Mouse (Mus musculus) A20 (cell line): Measurements from ENCODE around the gene Ankrd23.

ENCODE experiments used
- DNase-seq: peaks from one replicate; pipeline ENCODE4 v3.0.0-alpha.2; 2011; ENCODE audit warnings: low read depth, low spot score

Gene Ankrd23

DNA sequence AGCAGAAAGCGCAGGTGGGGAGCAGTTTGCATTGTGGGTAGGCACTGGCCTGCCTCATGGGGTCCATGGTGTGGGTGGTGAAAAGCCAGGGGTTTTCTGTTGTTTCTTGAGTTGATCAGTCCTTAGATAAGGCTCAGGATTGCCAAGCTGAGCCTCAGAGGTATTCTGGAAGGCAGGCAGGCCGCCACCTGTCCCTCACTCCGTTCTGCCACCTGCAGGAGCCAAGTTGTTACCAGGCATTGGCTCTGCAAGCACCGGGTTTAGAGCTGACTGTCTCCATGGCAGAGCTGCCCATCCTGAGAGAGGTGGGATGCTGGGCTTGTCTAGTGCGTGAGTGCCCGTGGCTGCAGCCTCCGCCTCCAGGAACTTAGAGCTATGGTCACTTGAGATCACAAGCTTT, 14.5 kb downstream of the Ankrd23 start:
- DNase-seq, result no peak

GRCm38 (mm10) chr1:36519626-36520025, 17.1 kb downstream of the Ankrd23 start:
- DNase-seq, result no peak

DNA sequence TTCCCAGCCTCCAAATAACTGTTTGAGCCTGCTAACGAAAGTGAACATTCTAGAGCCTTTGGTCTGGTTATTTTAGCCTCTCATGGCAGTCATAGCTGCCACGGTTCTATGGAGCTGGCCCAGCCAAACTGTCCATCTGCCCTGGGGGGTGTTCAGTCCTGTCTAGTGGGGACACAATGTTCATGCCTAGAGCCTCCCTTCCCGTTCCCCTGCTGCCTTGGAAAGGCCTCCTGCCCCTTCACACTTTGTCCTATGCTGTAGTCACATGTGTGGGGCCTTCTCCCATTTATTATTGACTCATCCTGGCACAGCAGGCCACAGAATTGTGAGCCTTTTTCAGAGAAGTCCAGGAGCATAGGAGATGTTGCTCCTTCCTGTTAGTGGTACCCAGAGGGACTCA, 18.4 kb downstream of the Ankrd23 start:
- DNase-seq, result no peak

GRCm38 (mm10) chr1:36513718-36514117, 23.0 kb downstream of the Ankrd23 start:
- peak; percentile 50 for DNase-seq

DNA sequence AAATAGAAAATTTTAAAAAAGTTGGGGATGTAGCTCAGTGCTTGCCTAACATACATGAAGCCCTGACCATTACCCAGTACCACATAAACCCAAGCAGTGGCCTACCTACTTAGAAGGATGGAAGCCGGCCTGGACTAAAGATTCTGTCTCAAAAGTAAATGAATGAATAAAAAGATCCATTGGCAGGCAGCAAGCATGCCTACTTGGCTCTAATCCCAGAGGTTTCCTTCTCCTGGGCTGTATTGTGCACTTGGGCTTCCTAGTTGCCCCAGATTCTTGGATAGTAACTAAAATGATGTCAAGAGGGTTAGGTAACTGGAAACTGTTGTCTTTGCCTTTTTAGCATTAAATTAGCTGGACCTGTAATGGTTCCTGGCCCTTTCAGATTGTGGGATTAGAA, 23.4 kb downstream of the Ankrd23 start:
- peak; percentile 15 for DNase-seq

DNA sequence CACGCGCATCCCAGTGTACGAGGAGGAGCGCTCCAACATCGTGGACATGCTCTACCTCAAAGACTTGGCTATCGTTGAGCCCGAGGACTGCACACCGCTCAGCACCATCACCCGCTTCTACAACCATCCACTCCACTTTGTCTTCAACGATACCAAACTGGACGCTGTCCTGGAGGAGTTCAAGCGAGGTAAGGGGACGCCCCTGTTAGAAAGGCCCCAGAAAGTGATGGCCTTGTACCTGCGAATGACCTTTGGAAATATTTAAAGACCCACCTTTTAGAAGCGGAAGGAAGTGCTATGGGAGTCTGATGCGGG, 23.8 kb downstream of the Ankrd23 start:
- no peak for DNase-seq

DNA sequence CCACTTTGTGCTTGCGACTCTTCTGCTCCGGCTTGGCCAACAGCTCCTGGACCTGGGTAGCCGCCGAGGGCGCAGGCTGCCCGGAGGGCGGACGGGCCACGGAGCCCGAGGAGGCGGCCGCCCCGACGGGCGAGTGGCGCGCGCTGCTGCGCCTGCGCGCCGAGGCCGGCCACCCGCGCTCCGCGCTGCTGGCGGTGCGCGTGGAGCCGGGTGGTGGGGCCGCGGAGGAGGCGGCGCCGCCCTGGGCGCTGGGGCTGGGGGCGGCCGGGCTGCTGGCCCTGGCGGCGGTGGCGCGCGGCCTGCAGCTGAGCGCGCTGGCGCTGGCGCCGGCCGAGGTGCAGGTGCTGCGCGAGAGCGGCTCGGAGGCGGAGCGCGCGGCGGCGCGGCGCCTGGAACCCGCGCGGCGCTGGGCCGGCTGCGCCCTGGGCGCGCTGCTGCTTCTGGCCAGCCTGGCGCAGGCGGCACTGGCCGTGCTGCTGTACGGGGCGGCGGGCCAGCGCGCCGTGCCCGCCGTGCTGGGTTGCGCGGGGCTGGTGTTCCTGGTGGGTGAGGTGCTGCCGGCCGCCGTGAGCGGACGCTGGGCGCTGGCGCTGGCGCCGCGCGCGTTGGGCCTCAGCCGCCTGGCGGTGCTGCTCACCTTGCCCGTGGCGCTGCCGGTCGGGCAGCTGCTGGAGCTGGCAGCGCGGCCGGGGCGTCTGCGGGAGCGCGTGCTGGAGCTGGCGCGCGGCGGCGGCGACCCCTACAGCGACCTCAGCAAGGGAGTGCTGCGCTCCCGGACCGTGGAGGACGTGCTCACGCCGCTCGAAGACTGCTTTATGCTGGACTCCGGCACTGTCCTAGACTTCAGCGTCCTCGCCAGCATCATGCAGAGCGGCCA, 24.4 kb downstream of the Ankrd23 start:
- peak; percentile 80 for DNase-seq

DNA sequence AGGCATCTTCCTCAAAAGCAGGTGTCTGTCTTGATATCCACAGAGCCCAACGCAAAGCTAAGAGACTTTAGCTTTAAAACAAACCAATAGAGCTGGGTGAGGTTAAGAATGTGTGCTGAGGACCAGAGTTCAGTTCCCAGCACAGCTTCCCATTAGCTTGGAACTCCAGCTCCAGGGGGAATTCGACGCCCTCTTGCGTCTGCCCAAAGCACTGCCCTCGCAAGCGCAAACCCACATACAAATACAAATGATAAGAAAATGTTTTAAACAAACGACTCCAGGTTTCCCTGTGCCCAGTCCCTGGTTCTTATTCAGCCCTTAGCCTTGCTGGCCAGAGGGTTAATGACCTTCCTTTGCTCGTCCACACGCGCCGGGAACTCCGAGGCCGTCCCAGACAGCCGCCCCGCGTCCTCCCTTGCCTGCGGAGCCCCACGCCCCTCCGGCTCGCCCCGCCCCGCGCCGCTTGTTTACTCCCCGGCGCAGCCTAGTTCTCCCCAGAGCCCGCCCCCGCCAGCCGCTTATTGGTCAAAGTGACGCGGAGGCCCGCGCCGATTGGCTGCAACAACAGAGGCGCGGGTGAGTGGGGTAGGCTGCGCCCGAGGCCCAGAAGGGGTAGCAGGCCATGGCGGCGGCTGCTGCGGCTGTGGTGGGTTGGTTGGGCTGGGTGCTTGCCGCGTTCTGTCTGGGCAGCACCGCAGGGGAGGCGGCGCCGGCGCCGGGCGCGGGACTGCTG, 25.2 kb downstream of the Ankrd23 start, which contains the start of gene Cnnm3:
Gene Cnnm3, plus strand, starts transcription at position 579 of the 733 bp plus-strand sequence.
- peak; percentile 98 for DNase-seq

DNA sequence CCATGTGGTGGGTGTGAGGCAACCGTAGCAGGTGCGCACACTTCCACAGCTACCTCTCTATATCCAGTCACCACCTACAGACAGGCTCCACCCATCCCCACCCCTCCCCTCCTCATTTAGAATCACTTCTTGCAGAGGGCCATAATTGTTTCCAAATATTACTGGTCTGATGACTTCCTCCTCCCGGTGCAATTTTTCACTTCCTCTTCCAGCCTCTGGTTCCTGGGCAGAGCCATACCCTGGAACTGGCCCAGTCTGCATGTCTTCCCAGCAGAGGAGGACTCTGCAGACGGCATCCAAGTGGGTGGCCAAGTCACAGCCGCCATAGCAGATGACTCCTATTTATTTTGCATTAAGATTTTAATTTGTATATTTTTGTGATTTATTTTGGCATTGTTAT, 28.4 kb downstream of the Ankrd23 start:
- peak; percentile 61 for DNase-seq

- DNase-seq, result peak; percentile 74
These were observed 35.4 kb downstream of the Ankrd23 start for GRCm38 (mm10) chr1:36501261-36501660.

- DNase-seq, result no peak
These were observed 39.4 kb downstream of the Ankrd23 start for GRCm38 (mm10) chr1:36497312-36497711.

- no peak for DNase-seq
These were observed 40.0 kb downstream of the Ankrd23 start for GRCm38 (mm10) chr1:36496719-36497118.

GRCm38 (mm10) chr1:36493299-36493698, 43.4 kb downstream of the Ankrd23 start:
- DNase-seq, result no peak

GRCm38 (mm10) chr1:36492416-36493139, 44.1 kb downstream of the Ankrd23 start:
- no peak for DNase-seq

DNA sequence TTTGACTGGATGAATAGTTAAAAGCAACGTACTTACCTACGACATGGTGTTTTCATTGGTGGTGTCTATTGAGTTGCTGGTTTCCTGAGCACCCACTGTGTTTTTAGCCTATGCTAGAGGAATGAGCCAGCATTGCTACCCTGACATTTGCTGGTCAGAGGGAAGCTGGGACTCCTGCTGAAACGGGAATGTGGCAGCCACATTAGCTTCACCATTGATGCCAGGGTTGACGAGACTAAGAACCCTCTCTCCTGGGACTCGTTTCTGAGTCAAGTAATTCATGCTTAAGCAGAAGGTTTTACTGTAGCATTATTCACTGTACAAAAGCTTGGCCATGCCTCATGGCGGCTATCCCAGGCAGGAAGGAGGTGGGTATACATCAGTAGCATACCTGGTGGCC, 47.0 kb downstream of the Ankrd23 start:
- no peak for DNase-seq

DNA sequence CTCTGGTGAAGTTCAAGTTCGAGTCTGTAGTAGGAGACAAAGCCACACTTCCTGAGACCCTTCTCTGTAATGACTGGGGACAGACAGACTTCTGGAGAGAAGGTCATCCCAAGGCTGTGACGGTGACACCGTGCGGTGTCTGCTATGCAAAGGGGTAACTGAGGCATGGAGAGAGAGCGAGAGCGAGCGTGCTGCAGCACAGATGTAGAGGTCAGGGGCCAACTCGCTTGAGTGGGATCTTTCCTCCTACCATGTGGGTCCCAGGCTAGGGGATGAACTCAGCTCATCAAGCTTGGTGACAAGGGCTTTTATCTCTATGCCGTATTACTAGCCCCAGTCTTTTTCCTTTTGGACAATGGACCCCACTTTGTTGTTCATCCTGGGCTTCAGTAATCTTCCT, 49.6 kb downstream of the Ankrd23 start:
- no peak for DNase-seq

GRCm38 (mm10) chr1:36485080-36485479, 51.6 kb downstream of the Ankrd23 start:
- DNase-seq, result no peak

DNA sequence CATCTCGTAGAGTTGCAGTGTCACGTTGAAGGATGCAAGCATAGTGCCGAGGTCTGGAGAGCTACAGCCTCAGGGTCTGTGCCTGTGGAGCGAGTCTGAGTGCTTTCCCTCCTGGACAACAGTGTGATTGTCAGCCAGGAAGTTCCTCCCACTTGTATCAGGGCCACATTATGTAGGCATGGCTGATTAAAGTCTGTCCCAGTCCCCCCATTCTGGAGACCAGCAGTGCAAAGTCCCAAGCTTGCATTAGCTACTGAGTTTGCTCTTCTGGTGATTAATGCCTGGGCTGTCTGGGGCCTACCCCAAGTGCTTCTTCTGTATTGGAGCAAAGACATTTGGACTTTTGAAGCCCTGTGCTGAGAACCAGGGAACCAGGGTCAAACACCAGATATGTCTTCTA, 52.9 kb downstream of the Ankrd23 start:
- no peak for DNase-seq
